Mouse (Mus musculus) urinary bladder, adult 18-20 months (tissue): ENCODE results near the gene Sptbn4.
A peak's percentile ranks its signal among the peaks of the same experiment; 100 is the strongest.

Experiments
- DNase-seq, 2 experiments: peaks; one replicate each; pipeline ENCODE4 v3.0.0; 2022; ENCODE audit warnings: low spot score in 2 of 2, mixed read lengths in 2 of 2

The Sptbn4 gene

GRCm38 (mm10) chr7:27384134-27384533 is 63.4 kb downstream of the Sptbn4 start:
- no peak for DNase-seq

- no peak for DNase-seq
These were observed 64.3 kb downstream of the Sptbn4 start for GRCm38 (mm10) chr7:27383233-27383632.

- no peak for DNase-seq
These were observed 65.9 kb downstream of the Sptbn4 start for GRCm38 (mm10) chr7:27381560-27381959.

- no peak for DNase-seq
These were observed 66.5 kb downstream of the Sptbn4 start for GRCm38 (mm10) chr7:27381009-27381408.

DNA sequence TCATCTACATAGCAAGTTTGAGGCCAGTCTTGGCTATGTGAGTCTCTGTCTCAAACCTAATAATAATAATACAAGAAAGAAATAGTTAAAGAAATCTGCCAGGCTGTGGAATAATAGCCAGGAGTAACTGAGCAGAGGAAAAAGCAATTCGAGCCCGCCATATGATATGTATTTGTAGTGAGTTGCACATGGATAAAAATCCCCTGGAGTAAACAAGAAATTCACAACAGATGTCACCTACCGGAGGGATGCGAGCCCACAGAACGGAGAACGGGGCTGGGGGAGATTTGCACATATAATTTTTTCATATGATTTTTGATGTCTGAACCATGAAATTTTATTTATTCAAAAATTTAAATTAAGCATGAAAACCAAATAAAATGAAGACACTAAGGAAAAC is 67.7 kb downstream of the Sptbn4 start:
- DNase-seq: no peak

- peak in 1 of 2 experiments; percentile 35 for DNase-seq
These were observed 69.1 kb downstream of the Sptbn4 start for GRCm38 (mm10) chr7:27378431-27378830.

DNA sequence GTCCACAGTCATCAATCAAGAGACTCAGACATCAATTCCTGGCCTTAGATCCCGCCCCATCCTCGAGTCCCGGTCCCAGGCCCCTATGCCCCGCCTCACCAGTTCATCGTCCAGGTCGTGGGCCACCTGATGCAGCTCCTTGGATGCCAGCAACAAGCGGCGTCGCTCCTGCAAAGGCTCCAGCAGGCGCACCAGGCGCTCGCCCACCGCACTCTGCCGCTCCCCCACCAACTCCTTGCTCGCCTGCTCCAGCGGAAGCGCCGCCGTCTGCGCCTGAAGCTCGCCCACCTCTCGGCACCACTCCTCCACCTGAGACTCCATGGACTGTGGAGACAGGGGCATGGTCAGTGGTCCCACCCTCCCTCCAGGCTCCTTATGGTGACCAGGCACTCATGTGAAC is 72.2 kb downstream of the Sptbn4 start:
- DNase-seq: no peak

DNA sequence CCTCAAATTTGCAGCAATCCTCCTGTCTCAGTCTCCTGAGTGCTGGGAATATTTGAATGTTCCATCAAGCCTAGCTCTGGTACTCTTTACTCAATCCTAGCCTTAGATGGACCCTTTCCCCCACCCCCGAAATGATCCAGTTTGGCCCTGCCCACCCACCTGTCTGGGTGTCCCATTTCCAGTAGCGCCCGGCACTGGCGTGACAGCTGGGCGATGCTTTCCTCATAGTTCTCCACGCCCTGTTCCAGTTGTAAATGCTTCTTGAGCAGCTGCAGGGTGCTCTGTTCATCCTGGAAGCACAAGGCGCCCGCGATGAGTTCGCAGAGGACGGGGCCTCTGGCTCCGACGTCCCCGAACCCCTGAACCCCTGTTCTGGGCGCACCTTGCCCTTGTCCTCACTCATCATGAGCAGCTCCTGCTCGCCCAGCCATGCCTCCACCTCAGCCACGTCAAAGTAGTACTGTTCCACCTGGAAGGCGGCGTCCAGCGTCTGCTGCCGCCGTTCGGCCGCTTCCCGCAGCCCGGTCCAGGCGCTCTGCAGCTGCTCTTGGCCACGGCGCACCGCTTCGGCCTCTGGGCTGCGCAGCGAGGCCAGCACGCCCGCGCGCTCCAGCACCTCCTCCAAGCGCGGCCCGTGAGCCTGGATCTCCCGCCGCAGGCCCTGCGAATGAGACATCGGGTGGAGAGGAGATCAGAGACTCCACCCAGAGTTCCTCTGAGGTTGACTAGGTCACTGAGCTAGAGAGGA is 75.6 kb downstream of the Sptbn4 start:
- DNase-seq: no peak

DNA sequence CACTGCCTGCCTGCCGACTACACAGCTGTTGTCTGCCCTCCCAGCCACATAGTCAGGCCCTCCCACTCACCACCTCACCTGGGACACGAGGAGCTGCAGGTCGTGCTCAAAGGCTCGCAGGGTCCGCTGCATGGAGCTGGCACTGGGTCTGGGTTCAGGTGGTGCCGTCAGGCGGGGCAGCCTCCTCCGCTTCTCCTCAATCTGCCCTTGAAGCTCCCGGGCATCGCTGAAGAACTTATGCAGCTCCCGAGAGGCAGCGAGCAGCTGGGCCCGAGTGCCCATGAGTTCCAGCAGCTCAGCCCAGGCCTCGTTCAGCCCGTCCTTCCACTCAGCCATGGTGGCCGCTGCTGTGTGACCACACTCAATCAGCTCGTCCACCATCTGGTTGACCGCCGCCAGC is 78.4 kb downstream of the Sptbn4 start:
- no peak for DNase-seq

GRCm38 (mm10) chr7:27367976-27368375 is 79.5 kb downstream of the Sptbn4 start:
- DNase-seq: no peak

GRCm38 (mm10) chr7:27366082-27366844 is 81.2 kb downstream of the Sptbn4 start:
- no peak for DNase-seq

DNA sequence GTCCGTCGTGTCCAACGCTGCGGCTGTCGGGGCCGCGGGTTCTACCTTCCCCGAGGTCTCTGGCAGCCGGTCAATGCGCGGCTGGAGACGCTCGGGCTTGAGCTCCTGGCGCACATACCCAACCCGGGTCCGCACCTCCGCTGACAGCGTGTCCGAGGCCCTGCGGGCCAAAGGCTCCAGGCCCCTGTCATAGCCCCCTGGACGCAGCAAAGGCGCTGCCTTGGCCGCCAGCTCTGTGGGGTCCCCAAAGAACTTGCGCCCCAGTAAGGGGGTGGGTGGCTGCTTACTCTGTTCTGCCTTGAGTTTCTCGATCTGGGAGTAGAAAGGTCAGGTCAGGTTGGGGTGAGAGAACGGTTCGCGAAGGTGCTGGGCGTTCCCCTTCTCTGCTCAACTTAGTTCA is 83.1 kb downstream of the Sptbn4 start:
- no peak for DNase-seq

DNA sequence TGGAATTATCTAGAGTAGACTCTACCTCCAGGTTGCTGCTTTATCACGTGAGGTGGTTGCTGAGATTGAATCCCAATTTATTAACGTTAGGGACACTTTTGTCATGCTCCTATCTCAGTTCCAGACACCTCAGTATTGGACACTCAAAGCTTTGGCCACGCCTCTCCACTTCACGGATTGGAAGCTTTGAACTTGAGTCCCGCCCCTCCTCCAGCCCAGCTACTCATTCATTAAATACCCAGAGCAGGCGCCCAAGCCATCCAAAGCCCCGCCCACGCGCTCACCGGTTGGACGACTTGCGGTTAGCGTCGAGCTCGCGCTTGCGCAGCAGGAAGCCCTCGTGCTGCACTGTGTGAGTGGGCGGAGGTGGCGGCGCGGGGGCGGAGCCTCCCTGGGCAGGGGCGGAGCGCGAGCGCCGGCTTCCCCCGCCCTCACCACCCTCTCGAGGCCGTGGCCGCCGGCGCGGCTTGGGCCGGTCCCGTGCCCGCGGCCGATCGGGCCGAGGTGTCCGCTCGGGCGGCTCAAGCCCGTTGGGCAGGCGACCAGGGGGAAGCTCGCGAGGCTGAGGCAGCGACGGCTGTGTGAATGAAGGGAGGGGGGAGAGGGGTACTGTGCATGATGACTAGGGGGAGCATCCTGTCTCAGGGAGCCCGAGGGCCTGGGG is 86.1 kb downstream of the Sptbn4 start:
- peak; percentile 97 to 98 for DNase-seq

GRCm38 (mm10) chr7:27360749-27361148 is 86.7 kb downstream of the Sptbn4 start:
- no peak for DNase-seq

DNA sequence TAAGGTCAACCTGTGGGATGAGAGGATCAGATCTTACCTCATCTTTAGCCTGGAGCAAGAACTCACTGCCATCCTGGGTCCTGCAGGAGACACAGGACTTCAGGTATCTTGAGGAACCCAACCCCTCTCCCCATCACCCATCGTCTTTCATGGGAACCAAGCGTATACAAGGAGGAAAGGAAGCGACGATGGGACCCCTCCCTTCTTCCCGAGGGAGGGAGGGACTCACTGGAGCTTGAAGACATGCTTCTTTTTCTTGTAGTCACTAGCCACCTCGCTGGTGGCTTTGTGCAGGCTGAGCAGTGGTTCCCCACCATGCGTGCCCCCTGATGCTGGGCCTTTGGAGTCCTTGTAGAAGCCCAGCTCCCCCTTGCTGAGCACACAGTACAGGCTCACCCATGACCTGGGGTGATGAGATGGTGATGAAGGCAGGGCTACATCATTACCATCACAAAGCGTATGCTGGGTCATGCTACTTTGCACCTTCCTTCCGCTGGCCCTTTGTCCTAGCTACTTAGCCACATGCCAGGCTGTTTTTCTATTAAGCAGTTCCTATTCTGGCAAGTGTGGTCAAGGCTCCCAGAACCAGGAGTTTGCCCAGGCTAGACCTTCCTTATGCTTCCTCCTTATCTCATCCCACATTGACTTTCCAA is 87.7 kb downstream of the Sptbn4 start:
- DNase-seq: no peak

DNA sequence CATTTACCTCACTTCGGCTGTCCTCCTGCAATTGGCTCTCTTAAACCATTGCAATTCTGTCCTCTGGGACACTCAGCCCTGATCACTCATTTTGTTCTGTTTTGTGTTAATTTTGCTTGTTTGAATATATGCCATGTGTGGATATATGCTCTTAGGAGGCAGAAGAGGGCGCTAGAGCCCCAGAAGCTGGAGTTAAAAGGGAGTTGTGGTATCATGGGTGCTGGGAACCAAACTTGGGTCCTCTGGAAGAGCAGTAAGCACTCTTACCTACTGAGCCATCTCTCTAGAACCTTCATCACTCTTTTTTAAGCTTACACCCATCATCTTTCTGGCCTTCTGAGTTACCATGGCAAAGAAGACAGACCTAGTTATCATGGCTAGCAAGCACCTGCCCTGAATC is 88.3 kb downstream of the Sptbn4 start:
- no peak for DNase-seq

DNA sequence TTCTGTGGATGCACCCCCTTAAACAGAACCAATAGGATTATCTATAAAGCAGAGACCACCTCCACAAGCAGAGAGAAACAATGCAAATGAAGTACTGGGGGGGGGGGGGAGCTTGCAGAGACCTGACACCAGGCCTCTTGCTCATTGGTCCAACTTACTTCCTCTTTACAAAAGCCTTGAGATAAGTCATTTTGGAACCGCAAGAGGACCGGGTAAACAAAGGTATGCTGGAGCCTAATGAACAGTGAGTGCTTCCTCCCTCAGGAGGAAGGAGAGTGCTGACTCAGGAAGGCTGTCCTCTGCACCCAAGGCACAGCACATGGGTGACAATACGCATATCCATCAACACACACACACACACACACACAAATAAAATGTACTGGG is 89.9 kb downstream of the Sptbn4 start:
- no peak for DNase-seq

GRCm38 (mm10) chr7:27356861-27357594 is 90.5 kb downstream of the Sptbn4 start, which contains the start of gene Gm20479:
Gene Gm20479 (minus strand): TSS chr7:27357419.
- DNase-seq: peak in 1 of 2 experiments; percentile 44

DNA sequence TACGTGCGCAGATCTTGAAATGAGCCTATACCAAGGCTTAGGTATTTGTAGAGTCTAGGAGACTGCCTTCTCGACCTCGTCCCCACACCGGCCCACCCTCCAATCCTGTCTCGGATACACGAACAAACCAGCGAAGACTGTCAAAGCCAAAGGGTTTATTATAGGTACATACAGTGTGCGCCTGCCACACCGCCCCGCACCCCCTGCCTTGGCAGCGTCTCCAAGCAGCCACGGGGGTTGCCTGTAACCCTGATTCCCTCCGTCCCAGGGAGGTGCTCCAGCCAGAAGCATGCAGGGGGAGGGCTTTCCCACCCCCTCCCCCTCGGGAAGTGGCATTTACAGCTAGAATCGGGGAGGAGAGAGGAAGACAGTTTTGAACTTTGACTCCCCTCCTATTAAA is 91.2 kb downstream of the Sptbn4 start:
- DNase-seq: peak in 1 of 2 experiments; percentile 46

DNA sequence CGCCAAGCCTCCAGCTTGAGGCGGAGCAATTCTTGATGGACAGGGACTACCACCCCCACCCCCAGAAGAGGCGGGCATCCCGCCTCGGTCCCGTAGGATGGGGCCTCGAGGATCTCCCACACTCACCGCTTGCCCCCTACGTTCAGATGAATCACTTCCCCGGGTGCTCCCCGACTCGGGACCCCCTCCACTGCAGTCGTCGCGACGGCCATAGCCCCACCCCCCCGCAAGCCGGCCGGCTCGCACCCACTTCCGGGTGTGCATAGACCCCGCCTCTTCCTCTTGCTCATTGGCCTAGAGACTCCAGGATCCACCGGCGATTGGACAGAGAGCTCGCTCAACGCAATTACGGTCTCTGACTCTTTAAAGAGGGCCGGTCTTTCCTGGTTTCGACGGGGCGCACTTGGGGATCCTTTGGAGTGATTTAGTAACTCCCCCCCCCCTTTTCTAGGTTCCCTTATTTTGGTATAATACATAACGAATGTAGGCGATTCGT is 91.7 kb downstream of the Sptbn4 start, which contains the start of gene Shkbp1:
TSS of gene Shkbp1 (minus strand) at position 275 of the 496 bp plus-strand sequence.
- DNase-seq: peak; percentile 68 to 79

- DNase-seq: no peak
These were observed 92.2 kb downstream of the Sptbn4 start for GRCm38 (mm10) chr7:27355261-27355660.
